Mouse (Mus musculus) hematopoietic stem cell, adult 5-6 weeks (primary cell): ENCODE measurements around the gene Pitpnb. TPM values are rescaled to one million over a fixed set of nuclear protein-coding genes. Genes with fewer than 3 reads are reported as not detected.
A peak's percentile ranks its signal among the peaks of the same experiment; 100 is the strongest.

Experiments
- ATAC-seq, 2 experiments: fragments of 125-278 bp in 1 of 2; replicated peaks in 1 of 2; 2 replicates each; pipeline ENCODE4 v1.8.0; 2016 to 2017; ENCODE audit warnings: inconsistent platforms in 2 of 2, mild to moderate bottlenecking in 2 of 2, moderate number of reproducible peaks in 2 of 2, low read depth in 1 of 2, moderate TSS enrichment in 1 of 2; ENCODE audit not compliant: low FRiP score in 2 of 2, poor library complexity in 2 of 2, severe bottlenecking in 2 of 2, insufficient read depth in 1 of 2, low TSS enrichment in 1 of 2
- total RNA-seq: library from RNA; stranded (forward); fragments of 172-1452, 232-1000 nt; gene quantifications from 2 replicates; pipeline ENCODE4 v1.2.3, GENCODE M21; 2017

Pitpnb gene
- total RNA-seq, 1 experiment from 2014 or later = 27.7 TPM

GRCm38 (mm10) chr5:111329782-111330416 is 664 bp upstream of the Pitpnb start:
- peak in 1 of 2 experiments; percentile 4; a peak in 1 of 4 replicates for ATAC-seq

- no peak for ATAC-seq
Measured at GRCm38 (mm10) chr5:111331099-111331435, 504 bp downstream of the Pitpnb start.

DNA sequence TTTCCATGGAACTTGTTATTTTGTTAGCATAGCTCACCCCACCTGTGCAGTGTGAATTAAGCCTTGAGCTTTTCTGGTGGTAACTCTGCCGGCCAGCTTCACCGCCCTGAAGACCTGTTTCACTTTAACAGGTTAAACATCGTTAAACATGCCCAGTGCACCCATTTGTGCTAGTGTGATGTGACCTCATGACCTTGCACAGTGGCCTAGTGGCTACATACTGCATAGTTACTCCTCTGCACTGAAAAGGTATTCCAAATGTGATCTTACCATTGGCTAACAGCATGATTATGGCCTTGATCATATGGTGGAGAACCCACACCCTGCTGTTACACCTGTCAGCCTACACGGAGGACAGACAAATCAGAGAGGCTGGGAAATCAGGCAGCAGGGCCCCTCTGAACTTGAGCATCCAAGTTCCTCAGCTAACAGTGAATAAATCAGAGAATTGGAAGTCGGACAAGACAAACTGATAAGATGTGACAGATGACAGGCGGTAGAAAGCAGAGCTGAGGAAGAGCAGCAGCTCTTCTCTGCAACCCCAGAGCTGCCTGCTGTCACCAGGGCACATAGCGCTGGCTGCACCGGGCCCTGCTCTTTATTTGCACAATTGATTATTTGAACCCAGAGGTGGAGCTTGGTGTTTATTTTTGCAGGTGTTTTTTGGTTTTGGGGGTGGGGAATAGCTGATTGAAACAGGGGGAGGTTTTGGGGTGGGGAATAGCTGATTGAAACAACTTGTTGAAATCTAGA is 5.6 kb downstream of the Pitpnb start:
- ATAC-seq = no peak

- ATAC-seq = peak; percentile 56 to 64; a peak in 2 of 4 replicates
Measured at GRCm38 (mm10) chr5:111341609-111342008, 11.0 kb downstream of the Pitpnb start.

GRCm38 (mm10) chr5:111344721-111345400 is 14.3 kb downstream of the Pitpnb start:
- no peak for ATAC-seq

- no peak for ATAC-seq
Measured at GRCm38 (mm10) chr5:111356811-111357617, 26.5 kb downstream of the Pitpnb start.

- no peak for ATAC-seq
Measured at GRCm38 (mm10) chr5:111360546-111360945, 30.0 kb downstream of the Pitpnb start.

GRCm38 (mm10) chr5:111361058-111361457 is 30.5 kb downstream of the Pitpnb start:
- no peak for ATAC-seq

DNA sequence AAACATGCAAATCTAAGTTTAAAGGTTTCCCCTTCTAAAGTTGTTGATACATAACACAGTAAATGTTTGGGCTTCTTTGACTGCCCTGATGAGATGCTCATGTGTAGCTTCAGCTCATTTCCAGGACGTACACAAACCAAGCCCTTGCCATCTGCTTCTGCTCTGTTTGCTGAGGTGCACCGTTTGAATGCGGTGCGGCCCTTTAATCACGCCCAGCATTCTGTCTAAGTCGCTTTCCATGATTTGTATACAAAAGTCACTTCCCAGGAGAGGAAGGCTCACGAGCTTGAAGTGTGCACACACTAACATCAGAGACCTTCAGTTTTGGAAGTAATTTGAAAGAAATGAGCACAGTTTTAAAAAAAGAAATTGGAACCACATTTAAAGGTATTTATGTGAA is 31.3 kb downstream of the Pitpnb start:
- ATAC-seq = no peak

DNA sequence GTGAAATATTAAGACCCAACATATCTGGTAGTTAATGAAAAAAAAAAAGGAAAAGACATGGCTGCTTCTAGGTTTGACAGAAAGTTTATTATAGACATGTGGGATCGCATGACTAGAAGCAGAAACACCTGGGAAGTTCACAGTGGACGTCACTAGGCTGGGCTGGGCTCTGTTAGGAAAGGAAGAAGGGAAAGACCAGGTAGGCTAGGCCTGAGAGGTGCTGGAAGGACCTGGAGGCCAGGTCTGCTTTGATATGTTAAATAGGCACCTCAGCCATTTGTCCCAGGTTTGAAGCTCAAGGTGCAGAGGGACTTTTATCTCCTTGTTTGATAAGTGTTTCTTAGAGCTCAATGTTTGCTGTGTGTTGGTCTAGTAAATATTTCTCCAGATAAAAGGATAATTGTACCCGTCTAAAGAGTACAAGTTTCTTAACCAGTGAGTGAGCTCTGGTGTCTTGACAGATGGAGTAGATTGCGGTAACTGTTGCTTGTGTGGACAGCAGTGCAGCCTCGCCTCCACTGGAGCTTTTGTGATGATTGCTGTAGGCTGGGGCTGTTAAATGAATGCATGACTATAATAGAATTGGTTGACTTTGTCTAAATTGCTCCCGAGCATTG is 33.0 kb downstream of the Pitpnb start:
- ATAC-seq = no peak

- ATAC-seq = no peak
Measured at GRCm38 (mm10) chr5:111364533-111364932, 34.0 kb downstream of the Pitpnb start.

DNA sequence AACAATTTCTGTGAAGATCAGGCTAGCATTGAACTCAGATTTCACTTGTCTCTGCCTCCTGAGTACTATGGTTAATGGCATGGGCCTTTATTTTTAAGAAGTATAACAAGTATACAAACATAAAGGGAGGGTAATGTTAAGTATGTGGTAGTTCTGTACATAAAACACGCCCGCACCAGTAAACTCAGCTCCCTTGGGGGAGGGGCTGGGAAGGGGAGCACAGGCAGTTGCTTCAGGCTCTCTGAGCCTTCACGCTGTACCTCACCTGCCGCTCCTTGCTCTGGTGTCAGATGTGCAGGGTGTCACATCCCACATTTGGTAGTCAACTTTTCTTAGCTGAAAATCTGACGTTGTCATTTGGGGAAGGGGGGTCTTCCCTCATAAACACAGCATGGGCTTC is 35.6 kb downstream of the Pitpnb start:
- ATAC-seq = no peak

GRCm38 (mm10) chr5:111367937-111368517 is 37.5 kb downstream of the Pitpnb start:
- no peak for ATAC-seq

DNA sequence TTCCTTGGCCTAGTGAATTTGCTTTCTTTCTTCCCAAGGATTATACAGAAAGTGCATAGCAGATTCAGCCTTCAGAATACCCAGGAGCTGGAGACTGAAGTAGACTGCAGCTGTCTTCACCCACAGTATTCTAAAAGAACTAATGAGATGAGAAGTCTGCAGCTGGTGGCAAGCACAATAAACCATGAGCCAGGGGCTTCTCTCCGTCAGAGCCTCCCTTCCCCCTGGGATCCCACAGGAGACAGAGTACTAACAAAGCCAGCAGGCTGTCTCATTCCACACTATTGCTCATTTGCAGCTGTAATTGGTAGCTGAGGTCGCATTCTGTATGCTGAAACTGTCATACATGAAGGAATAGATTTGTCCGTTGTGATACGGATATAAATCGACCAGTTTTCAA is 38.0 kb downstream of the Pitpnb start:
- ATAC-seq = no peak

DNA sequence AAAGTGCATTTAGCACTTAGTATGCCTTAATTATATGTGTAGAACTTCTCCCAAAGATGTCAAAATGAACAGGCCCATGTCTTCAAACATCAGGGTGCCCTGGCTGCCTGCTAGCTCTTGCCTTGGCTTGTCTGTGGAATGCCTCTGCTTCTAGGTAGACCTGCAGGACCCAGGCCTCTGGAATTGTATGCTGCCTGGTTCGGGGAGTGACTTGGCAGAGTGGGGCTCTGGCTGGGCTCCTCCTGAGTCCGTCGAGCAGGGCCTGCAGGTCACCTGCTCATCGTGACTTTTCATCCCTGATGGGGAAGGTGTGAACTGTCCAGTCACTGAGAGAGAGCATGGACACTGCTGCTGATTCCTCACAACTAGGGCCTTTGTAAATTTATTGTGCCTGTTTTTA is 45.1 kb downstream of the Pitpnb start:
- ATAC-seq = no peak

GRCm38 (mm10) chr5:111376276-111377020 is 45.9 kb downstream of the Pitpnb start:
- no peak for ATAC-seq
